Mouse (Mus musculus) cerebellum, adult 2 months (tissue): Measurements from ENCODE around the gene Oosp2.

Source experiments
- CTCF ChIP-seq: fragments of 200-500 bp; IDR thresholded peaks from 2 replicates; pipeline ENCODE4 v1.5.1; 2011; ENCODE audit warnings: low read depth, mild to moderate bottlenecking, control low read depth, low read length, moderate library complexity, borderline replicate concordance; ENCODE audit not compliant: insufficient read depth
- POLR2A ChIP-seq: fragments of 200-500 bp; IDR thresholded peaks from 2 replicates; pipeline ENCODE4 v1.6.1; 2011; ENCODE audit warnings: low read length, control low read depth, borderline replicate concordance; ENCODE audit not compliant: insufficient read depth

DNA sequence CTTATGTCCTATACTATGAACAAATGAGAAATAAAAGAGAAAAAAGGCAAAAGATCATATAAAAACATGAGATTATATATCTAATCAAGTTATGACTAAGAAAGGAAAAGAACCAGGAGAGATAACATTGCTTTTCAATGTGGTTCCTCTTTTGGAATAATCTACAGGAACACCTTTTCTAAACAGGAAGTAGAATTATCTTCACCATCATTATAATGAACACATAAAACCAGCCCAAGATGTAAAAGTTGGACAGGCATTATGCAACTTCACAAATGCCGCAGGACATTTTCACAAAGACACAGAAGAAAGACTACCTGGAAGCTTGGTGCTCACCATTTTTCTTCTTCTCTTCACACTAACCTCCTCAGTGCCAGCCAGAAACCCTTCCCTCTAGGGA lies 47.3 kb downstream of the Oosp2 start:
- TF ChIP-seq CTCF, result no peak
- TF ChIP-seq POLR2A, result no peak
